Mouse (Mus musculus): Measurements from ENCODE around the gene Dlgap3.

DNA sequence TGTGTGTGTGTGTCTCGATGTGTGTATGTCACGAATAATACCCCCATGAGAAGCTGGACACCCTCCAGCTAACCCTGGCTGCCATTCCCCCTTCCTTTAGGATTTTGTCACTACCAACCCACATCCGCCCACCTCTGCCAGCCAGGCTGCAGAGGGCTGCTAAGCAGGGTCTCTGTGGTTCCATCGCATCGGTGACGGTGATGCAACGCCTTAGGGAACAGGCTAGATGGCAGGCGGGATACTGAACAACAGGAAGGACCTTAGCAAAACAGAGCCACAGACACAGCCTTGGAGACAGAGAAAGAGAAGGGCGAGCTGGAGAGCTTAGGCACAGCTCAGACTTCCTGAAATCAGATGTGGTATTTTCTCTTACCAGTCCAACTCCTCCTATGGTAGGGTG lies 9.7 kb downstream of the Dlgap3 start:
- no peak for TF ChIP-seq CTCF (IDR thresholded peaks at IDR 0.05; ENCODE audit: low read depth)
- no peak for TF ChIP-seq EP300 (IDR thresholded peaks at IDR 0.05; ENCODE audit: low read depth)

All from heart, postnatal 0 days (tissue).